Mouse (Mus musculus): ENCODE measurements around the gene Extl1.

The Extl1 gene

GRCm38 (mm10) chr4:134314081-134314655, 69.5 kb downstream of the Extl1 start:
- no peak for DNase-seq (ENCODE audit: low spot score in 2 of 2)

DNA sequence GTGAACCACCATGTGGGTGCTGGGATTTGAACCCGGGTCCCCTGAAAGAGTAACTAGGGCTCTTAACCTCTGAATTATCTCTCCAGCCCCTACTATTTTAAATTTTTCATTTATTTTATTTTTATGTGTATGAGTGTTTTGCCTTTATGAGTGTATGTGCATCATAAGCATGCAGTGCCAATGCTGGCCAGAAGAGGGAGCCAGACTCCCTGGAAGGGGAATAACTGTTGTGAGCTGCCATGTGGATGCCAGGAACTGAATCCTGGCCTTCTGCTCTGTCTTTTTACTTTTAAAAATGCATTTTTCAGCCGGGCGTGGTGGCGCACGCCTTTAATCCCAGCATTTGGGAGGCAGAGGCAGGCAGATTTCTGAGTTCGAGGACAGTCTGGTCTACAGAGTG, 70.7 kb downstream of the Extl1 start:
- no peak for DNase-seq (ENCODE audit: low spot score in 2 of 2)

DNA sequence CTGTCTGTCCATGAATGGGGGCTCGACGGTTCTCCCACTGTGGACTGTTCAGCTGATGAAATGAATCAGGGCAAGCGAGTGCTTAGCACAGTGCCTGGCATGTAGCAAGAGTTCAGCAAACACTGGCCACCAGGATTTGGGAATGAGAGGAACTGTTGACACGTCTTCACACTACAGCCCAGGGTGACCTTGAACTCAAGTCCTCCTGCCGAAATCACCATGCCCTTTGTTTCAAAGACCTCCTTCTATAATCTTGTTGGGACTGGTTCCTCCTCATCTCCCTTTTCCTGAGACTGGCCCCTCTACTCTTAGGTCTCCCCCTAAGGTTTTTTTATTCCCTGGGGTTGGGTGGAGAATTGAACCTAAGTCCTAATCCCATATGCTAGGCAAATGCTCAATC, 71.3 kb downstream of the Extl1 start:
- DNase-seq (ENCODE audit: low spot score in 2 of 2) = no peak

- DNase-seq (ENCODE audit: low spot score in 2 of 2) = no peak
Measured at GRCm38 (mm10) chr4:134311784-134312183, 71.9 kb downstream of the Extl1 start.

GRCm38 (mm10) chr4:134310656-134311055, 73.0 kb downstream of the Extl1 start:
- DNase-seq (ENCODE audit: low spot score in 2 of 2) = no peak

DNA sequence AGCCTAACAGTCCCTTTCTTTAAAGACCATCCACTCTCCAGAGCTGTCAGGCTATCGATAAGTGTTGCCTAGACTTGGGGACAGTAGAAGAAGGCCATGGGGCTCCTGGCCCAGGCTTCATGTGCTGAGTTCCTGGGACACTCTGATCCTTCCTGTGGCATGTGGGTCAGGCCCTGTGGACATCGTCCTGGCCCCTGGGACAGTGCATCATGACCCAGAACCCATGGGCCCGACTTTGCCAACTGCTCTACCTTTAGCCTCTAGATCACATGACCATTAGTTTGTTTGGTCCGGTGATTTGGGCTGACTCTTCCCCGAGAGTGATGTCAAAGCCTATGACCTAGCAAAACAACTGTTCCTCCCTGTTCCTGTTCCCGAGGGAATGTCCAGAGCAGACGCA, 73.5 kb downstream of the Extl1 start:
- no peak for DNase-seq (ENCODE audit: low spot score in 2 of 2)

- peak; percentile 82 to 85 for DNase-seq (ENCODE audit: low spot score in 2 of 2)
Measured at GRCm38 (mm10) chr4:134307367-134308072, 76.1 kb downstream of the Extl1 start.

GRCm38 (mm10) chr4:134306963-134307362, 76.7 kb downstream of the Extl1 start:
- DNase-seq (ENCODE audit: low spot score in 2 of 2) = no peak
